Mouse (Mus musculus) liver, embryonic 12.5 days (tissue): ENCODE data around the gene Hnrnpul2. TPM values are rescaled to one million over a fixed set of nuclear protein-coding genes. Genes with fewer than 3 reads are reported as not detected.
"Not testable (repeated sequence)": the region's sequence is repeated elsewhere in the genome, so short reads cannot be mapped to it uniquely, and the experiment has no call there.

Experiments used
- ATAC-seq: fragments of 200-750 bp; cut with Nextera tagmentation; 2 replicates; pipeline ENCODE4 v1.8.0; 2017; ENCODE audit warnings: moderate number of reproducible peaks, mild to moderate bottlenecking, moderate library complexity
- H3K27ac ChIP-seq: fragments of 300-500 bp; sonication (generic); 2 replicates; pipeline ENCODE4 v1.5.1; 2016; ENCODE audit warnings: mild to moderate bottlenecking
- H3K27me3 ChIP-seq: fragments of 300-500 bp; sonication (generic); replicated peaks from 2 replicates; pipeline ENCODE4 v1.6.1; 2016; ENCODE audit warnings: mild to moderate bottlenecking, moderate library complexity
- H3K36me3 ChIP-seq: fragments of 300-500 bp; sonication (generic); 2 replicates; pipeline ENCODE4 v1.6.1; 2016; ENCODE audit warnings: mild to moderate bottlenecking, moderate library complexity
- H3K4me1 ChIP-seq: fragments of 300-500 bp; sonication (generic); 2 replicates; pipeline ENCODE4 v1.6.1; 2016
- H3K4me2 ChIP-seq: fragments of 300-500 bp; sonication (generic); 2 replicates; pipeline ENCODE4 v1.6.1; 2016; ENCODE audit warnings: mild to moderate bottlenecking, moderate library complexity
- H3K4me3 ChIP-seq: fragments of 300-500 bp; sonication (generic); 2 replicates; pipeline ENCODE4 v1.5.1; 2016; ENCODE audit warnings: mild to moderate bottlenecking, moderate library complexity
- H3K9ac ChIP-seq: fragments of 300-500 bp; sonication (generic); 2 replicates; pipeline ENCODE4 v1.6.1; 2016; ENCODE audit warnings: mild to moderate bottlenecking, moderate library complexity
- H3K9me3 ChIP-seq: fragments of 300-500 bp; sonication (generic); replicated peaks from 2 replicates; pipeline ENCODE4 v1.6.1; 2016; ENCODE audit warnings: mild to moderate bottlenecking, moderate library complexity
- WGBS: fragments of 180-500 bp; shearing (Covaris S2); methylation state at CpG from one replicate; pipeline ENCODE4 v1.1.7; 2016; ENCODE audit not compliant: insufficient replicate concordance; 5-methylcytosine and 5-hydroxymethylcytosine counted together
- polyA plus RNA-seq: library from polyadenylated mRNA; unstranded; fragments of >200 nt; fragmentation: Nextera tagmentation; extraction: Ambion mirVana; gene quantifications from 2 replicates; pipeline ENCODE4 v1.2.1, GENCODE M21; 2016

Hnrnpul2 gene
- polyA plus RNA-seq, 1 experiment from 2014 or later = 3.5 TPM

- Histone ChIP-seq H3K9ac (peak overlapping the region; percentile 99), H3K4me1 (peaks cover 47% of the 10 kb centered on the region), H3K4me2 (peak overlapping the region; percentile 84), H3K27me3 (no peaks in the 10 kb centered on the region), H3K36me3 (peaks cover 56% of the 10 kb centered on the region), H3K9me3 (no peaks in the 10 kb centered on the region), H3K4me3 (peak overlapping the region; percentile 100), H3K27ac (peak overlapping the region; percentile 100)
- peak; percentile 63 for ATAC-seq
- WGBS = under 1% methylated on average over 48 of the region's 48 CpGs
Observed at GRCm38 (mm10) chr19:8820424-8820956, 680 bp downstream of the Hnrnpul2 start.

GRCm38 (mm10) chr19:8821146-8821545 is 1.3 kb downstream of the Hnrnpul2 start:
- Histone ChIP-seq H3K4me1 (peaks cover 43% of the 10 kb centered on the region), H3K4me2 (peak overlapping the region; percentile 84), H3K36me3 (peaks cover 55% of the 10 kb centered on the region), H3K9me3 (no peaks in the 10 kb centered on the region), H3K27ac (peak overlapping the region; percentile 100), H3K9ac (peak overlapping the region; percentile 99), H3K27me3 (no peaks in the 10 kb centered on the region), H3K4me3 (peak overlapping the region; percentile 100)
- ATAC-seq = no peak
- under 1% methylated on average over 7 of the region's 7 CpGs for WGBS

- H3K9ac ChIP-seq = peak overlapping the region; percentile 99
- H3K4me3 ChIP-seq = peak overlapping the region; percentile 100
- ATAC-seq = no peak
- WGBS = 83% methylated on average over 8 of the region's 8 CpGs
- H3K4me1 ChIP-seq = peaks cover 29% of the 10 kb centered on the region
- no peaks in the 10 kb centered on the region for H3K9me3 ChIP-seq
- H3K4me2 ChIP-seq = peak overlapping the region; percentile 84
- H3K27ac ChIP-seq = no peak overlapping the region
- peaks cover 59% of the 10 kb centered on the region for H3K36me3 ChIP-seq
- no peaks in the 10 kb centered on the region for H3K27me3 ChIP-seq
Observed at GRCm38 (mm10) chr19:8822696-8823095, 2.9 kb downstream of the Hnrnpul2 start.

- H3K36me3 ChIP-seq = peaks cover 99% of the 10 kb centered on the region
- ATAC-seq = no peak
- 57% methylated on average over 8 of the region's 8 CpGs for WGBS
- H3K4me3 ChIP-seq = no peak within 1 kb of the TSS
- no peaks in the 10 kb centered on the region for H3K27me3 ChIP-seq
- no peak within 1 kb of the TSS for H3K9ac ChIP-seq
- H3K27ac ChIP-seq = no peak within 1 kb of the TSS
- peaks cover 10% of the 10 kb centered on the region; the same call in 1 of the 2 replicates for H3K4me1 ChIP-seq
- no peaks in the 10 kb centered on the region for H3K9me3 ChIP-seq
- H3K4me2 ChIP-seq = no peak within 1 kb of the TSS
Observed at GRCm38 (mm10) chr19:8829660-8830059, 9.8 kb downstream of the Hnrnpul2 start, which contains the start of gene AC129217.1. TSS of gene AC129217.1 (plus strand) at chr19:8829773.

- Histone ChIP-seq H3K27me3 (no peaks in the 10 kb centered on the region), H3K4me2 (no peak overlapping the region), H3K4me1 (peaks cover 10% of the 10 kb centered on the region; the same call in 1 of the 2 replicates), H3K9me3 (no peaks in the 10 kb centered on the region), H3K27ac (no peak overlapping the region), H3K4me3 (no peak overlapping the region), H3K36me3 (peaks cover 100% of the 10 kb centered on the region), H3K9ac (no peak overlapping the region)
- ATAC-seq = no peak
- WGBS = 95% methylated on average over 8 of the region's 8 CpGs
Observed at GRCm38 (mm10) chr19:8830664-8831063, 10.9 kb downstream of the Hnrnpul2 start.

DNA sequence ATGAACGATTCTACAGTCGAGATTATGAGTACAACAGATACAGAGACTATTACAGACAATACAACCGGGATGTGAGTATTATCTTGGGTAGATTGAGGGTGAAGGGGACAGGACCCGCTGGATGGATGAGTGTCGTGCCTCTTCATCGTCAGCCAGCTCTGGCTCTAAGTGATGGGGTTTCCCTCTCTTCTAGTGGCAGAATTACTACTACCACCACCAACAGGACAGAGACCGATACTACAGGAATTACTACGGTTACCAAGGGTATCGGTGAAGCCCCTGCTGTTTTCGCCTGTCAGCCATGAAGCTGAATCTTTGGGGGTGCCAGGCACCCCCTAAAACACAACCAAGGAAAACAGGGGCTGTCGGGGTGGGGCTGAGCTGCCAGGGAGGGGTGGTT is 11.5 kb downstream of the Hnrnpul2 start:
- H3K4me2 ChIP-seq = no peak overlapping the region
- peaks cover 10% of the 10 kb centered on the region; the same call in 1 of the 2 replicates for H3K4me1 ChIP-seq
- peaks cover 100% of the 10 kb centered on the region for H3K36me3 ChIP-seq
- no peaks in the 10 kb centered on the region for H3K9me3 ChIP-seq
- 90% methylated on average over 11 of the region's 11 CpGs for WGBS
- no peak overlapping the region for H3K27ac ChIP-seq
- no peaks in the 10 kb centered on the region for H3K27me3 ChIP-seq
- H3K4me3 ChIP-seq = no peak overlapping the region
- no peak for ATAC-seq
- H3K9ac ChIP-seq = no peak overlapping the region

DNA sequence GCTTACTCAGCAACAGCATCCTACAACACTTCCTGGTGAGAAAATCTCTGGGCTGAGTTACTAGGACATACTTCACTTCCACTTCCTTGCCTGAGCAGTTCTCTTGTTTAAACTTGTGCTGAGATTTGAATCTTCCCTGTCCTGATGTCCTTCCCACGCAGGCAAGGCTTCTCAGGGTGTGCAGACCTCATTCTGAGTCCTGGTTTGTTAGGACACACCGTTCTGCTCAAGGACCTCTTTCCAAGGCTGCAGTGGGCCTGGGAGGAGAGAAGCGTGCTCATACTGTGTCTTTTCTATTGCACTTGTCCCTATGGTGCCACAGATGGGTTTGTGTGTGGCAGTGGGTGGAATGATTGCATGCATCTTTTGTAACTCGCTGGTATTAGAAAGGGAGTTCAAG is 13.2 kb downstream of the Hnrnpul2 start:
- no peaks in the 10 kb centered on the region for H3K9me3 ChIP-seq
- H3K27ac ChIP-seq = no peak overlapping the region
- H3K36me3 ChIP-seq = peaks cover 85% of the 10 kb centered on the region
- WGBS = 88% methylated on average over 4 of the region's 4 CpGs
- no peak overlapping the region for H3K4me2 ChIP-seq
- H3K27me3 ChIP-seq = no peaks in the 10 kb centered on the region
- no peak overlapping the region for H3K4me3 ChIP-seq
- peaks cover 17% of the 10 kb centered on the region for H3K4me1 ChIP-seq
- no peak overlapping the region for H3K9ac ChIP-seq
- ATAC-seq = no peak

GRCm38 (mm10) chr19:8836327-8836726 is 16.5 kb downstream of the Hnrnpul2 start:
- H3K9me3 ChIP-seq, H3K4me2 ChIP-seq, ATAC-seq, H3K9ac ChIP-seq, H3K27me3 ChIP-seq, H3K4me3 ChIP-seq: not testable (repeated sequence)
- 96% methylated on average over 10 of the region's 10 CpGs for WGBS
- peak overlapping the region; percentile 92; the same call in 1 of the 2 replicates for H3K27ac ChIP-seq
- peaks cover 41% of the 10 kb centered on the region for H3K4me1 ChIP-seq
- peaks cover 55% of the 10 kb centered on the region for H3K36me3 ChIP-seq

GRCm38 (mm10) chr19:8837251-8837791 is 17.5 kb downstream of the Hnrnpul2 start, which contains the start of gene Bscl2:
TSS of gene Bscl2 (plus strand) at chr19:8837467.
- H3K4me1 ChIP-seq = peaks cover 43% of the 10 kb centered on the region

DNA sequence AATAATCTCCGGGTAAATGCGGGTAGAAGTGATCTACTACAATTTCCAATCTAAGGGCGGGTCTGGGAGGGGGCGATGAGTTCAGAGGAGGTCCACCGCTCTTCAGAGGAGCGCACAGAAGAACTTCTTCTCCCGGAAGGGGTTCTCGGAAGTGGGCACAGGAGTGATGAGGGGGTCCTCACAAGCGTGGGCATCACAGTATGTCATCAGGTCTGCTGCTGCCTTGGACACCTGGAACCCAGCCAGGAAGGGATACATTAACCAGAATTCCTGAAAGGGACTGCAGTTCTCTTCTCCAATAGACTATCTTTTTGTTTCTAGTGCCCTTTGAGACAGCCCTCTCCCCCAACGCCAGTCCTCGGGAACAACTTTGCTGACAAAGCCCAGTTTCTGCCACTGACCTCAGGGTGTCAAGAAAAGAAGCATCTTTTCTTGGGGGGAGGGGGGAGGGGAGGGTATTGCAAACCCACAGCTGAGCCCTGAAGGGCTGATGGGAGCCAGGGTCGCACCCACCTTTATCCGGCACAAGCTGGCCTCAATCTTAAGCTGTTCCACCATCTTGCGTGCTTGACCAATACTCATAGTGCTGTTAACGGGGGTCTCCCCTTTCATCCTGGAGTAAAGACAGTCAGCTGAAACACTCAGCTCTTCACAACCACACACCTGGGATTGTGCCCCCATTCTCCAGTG is 18.4 kb downstream of the Hnrnpul2 start:
- no peaks in the 10 kb centered on the region for H3K9me3 ChIP-seq
- peaks cover 43% of the 10 kb centered on the region for H3K4me1 ChIP-seq
- peaks cover 49% of the 10 kb centered on the region for H3K36me3 ChIP-seq
- peak overlapping the region; percentile 69 for H3K4me3 ChIP-seq
- peak overlapping the region; percentile 93 for H3K4me2 ChIP-seq
- 24% methylated on average over 15 of the region's 15 CpGs for WGBS
- H3K27ac ChIP-seq = peak overlapping the region; percentile 92
- peak; percentile 9; the same call in 1 of the 2 replicates for ATAC-seq
- H3K9ac ChIP-seq = peak overlapping the region; percentile 79
- no peaks in the 10 kb centered on the region for H3K27me3 ChIP-seq

More at GRCm38 (mm10) chr19:8837251-8837791, 17.5 kb downstream of the Hnrnpul2 start, which contains the start of gene Bscl2:
- H3K27ac ChIP-seq = peak within 1 kb of the TSS; percentile 92
- peak; percentile 77 for ATAC-seq
- H3K4me3 ChIP-seq = peak within 1 kb of the TSS; percentile 69
- peaks cover 52% of the 10 kb centered on the region for H3K36me3 ChIP-seq
- no peaks in the 10 kb centered on the region for H3K27me3 ChIP-seq
- H3K4me2 ChIP-seq = peak within 1 kb of the TSS; percentile 93
- peak within 1 kb of the TSS; percentile 79 for H3K9ac ChIP-seq
- WGBS = 1% methylated on average over 38 of the region's 38 CpGs
- no peaks in the 10 kb centered on the region for H3K9me3 ChIP-seq

- Histone ChIP-seq H3K4me3 (peak within 1 kb of the TSS; percentile 69), H3K27ac (peak within 1 kb of the TSS; percentile 92), H3K9ac (peak within 1 kb of the TSS; percentile 79), H3K9me3 (no peaks in the 10 kb centered on the region), H3K27me3 (no peaks in the 10 kb centered on the region), H3K4me1 (peaks cover 43% of the 10 kb centered on the region), H3K36me3 (peaks cover 41% of the 10 kb centered on the region), H3K4me2 (peak within 1 kb of the TSS; percentile 93)
- WGBS = 78% methylated on average over 11 of the region's 11 CpGs
- ATAC-seq = no peak
Observed at GRCm38 (mm10) chr19:8839103-8839907, 19.5 kb downstream of the Hnrnpul2 start, which contains the start of gene Gng3. TSS of gene Gng3 (minus strand) at chr19:8839194.
